21 mouse cellular contexts compared by ENCODE assay signal in genomic region chr7:137840520-137840919, GRCm38 (mm10).
A peak's percentile ranks its signal among the peaks of the same experiment; 100 is the strongest.
DNase-seq lines count a peak whose midpoint lies in the region; ATAC-seq lines count a peak whose summit lies in the region.
"Had no signal": no experiment of that assay in that cellular context is flagged by ENCODE, and none has a peak within 500 bp of the region (broad histone marks: within the 10 kb centered on the region; RNA-seq: fewer than 3 reads in every experiment).

No protein-coding gene starts in this region.

- H3K27me3 ChIP-seq in kidney, embryonic 14.5 days (ENCODE audit: control insufficient read depth, insufficient read depth, low read length) = no peaks in the 10 kb centered on the region
- H3K27me3 ChIP-seq in kidney, embryonic 16.5 days (ENCODE audit: insufficient read depth, low read length) = no peaks in the 10 kb centered on the region
- no peaks in the 10 kb centered on the region for H3K27me3 ChIP-seq in midbrain, embryonic 13.5 days
- H3K27me3 ChIP-seq in midbrain, embryonic 16.5 days (ENCODE audit: control insufficient read depth, insufficient read depth, low read depth, low read length) = no peaks in the 10 kb centered on the region
- H3K27me3 ChIP-seq: embryonic facial prominence, embryonic 13.5 days; embryonic facial prominence, embryonic 15.5 days; forebrain, embryonic 12.5 days had no signal

- no peaks in the 10 kb centered on the region for H3K9me3 ChIP-seq in kidney, embryonic 14.5 days (ENCODE audit: control insufficient read depth, low read length)
- no peaks in the 10 kb centered on the region for H3K9me3 ChIP-seq in kidney, embryonic 16.5 days (ENCODE audit: low read length)
- H3K9me3 ChIP-seq in midbrain, embryonic 13.5 days = no peaks in the 10 kb centered on the region
- no peaks in the 10 kb centered on the region for H3K9me3 ChIP-seq in midbrain, embryonic 16.5 days (replicated peaks; ENCODE audit: control insufficient read depth, low read length, poor library complexity, severe bottlenecking)
- H3K9me3 ChIP-seq: embryonic facial prominence, embryonic 13.5 days; embryonic facial prominence, embryonic 15.5 days; forebrain, embryonic 10.5 days; forebrain, embryonic 12.5 days had no signal

- ATAC-seq in kidney, embryonic 14.5 days (ENCODE audit: low FRiP score, low TSS enrichment) = peak; percentile 53; the same call in 1 of the 2 replicates
- ATAC-seq in kidney, embryonic 16.5 days (ENCODE audit: low FRiP score, low TSS enrichment) = peak; percentile 54; the same call in 1 of the 2 replicates
- ATAC-seq in midbrain, embryonic 13.5 days = 0 out of 2 replicates have a peak, but pooled peaks have one; percentile 17
- no peak for ATAC-seq in midbrain, embryonic 16.5 days
- ATAC-seq: forebrain, embryonic 14.5 days had no signal

- 0 out of 2 replicates have a peak, but pooled peaks cover 4% of the 10 kb centered on the region for H3K4me1 ChIP-seq in kidney, embryonic 14.5 days (ENCODE audit: control insufficient read depth, insufficient read depth, low read length)
- peaks cover 10% of the 10 kb centered on the region for H3K4me1 ChIP-seq in kidney, embryonic 16.5 days (ENCODE audit: insufficient read depth, low read length)
- H3K4me1 ChIP-seq in midbrain, embryonic 13.5 days (replicated peaks) = peaks cover 7% of the 10 kb centered on the region
- no peaks in the 10 kb centered on the region for H3K4me1 ChIP-seq in midbrain, embryonic 16.5 days (ENCODE audit: control insufficient read depth, insufficient read depth, low read length)
- H3K4me1 ChIP-seq: embryonic facial prominence, embryonic 13.5 days; embryonic facial prominence, embryonic 15.5 days had no signal

- H3K4me2 ChIP-seq in kidney, embryonic 14.5 days (replicated peaks; ENCODE audit: low read depth, low read length) = no peak overlapping the region
- no peak overlapping the region for H3K4me2 ChIP-seq in kidney, embryonic 16.5 days (replicated peaks; ENCODE audit: low read depth, low read length)
- no peak overlapping the region for H3K4me2 ChIP-seq in midbrain, embryonic 13.5 days (replicated peaks)
- no peak overlapping the region for H3K4me2 ChIP-seq in midbrain, embryonic 16.5 days (ENCODE audit: low read length)
- H3K4me2 ChIP-seq: embryonic facial prominence, embryonic 13.5 days; embryonic facial prominence, embryonic 15.5 days; forebrain, embryonic 12.5 days had no signal

- no peak overlapping the region for H3K27ac ChIP-seq in kidney, embryonic 14.5 days (ENCODE audit: low read depth, low read length)
- peak overlapping the region; percentile 46; the same call in 1 of the 2 replicates for H3K27ac ChIP-seq in kidney, embryonic 16.5 days (ENCODE audit: low read length)
- H3K27ac ChIP-seq in midbrain, embryonic 13.5 days = no peak overlapping the region
- no peak overlapping the region for H3K27ac ChIP-seq in midbrain, embryonic 16.5 days (ENCODE audit: low read length)
- H3K27ac ChIP-seq: embryonic facial prominence, embryonic 13.5 days; embryonic facial prominence, embryonic 15.5 days; forebrain, embryonic 10.5 days; forebrain, embryonic 12.5 days had no signal

- H3K36me3 ChIP-seq in kidney, embryonic 14.5 days (ENCODE audit: control insufficient read depth, insufficient read depth, low read length) = no peaks in the 10 kb centered on the region
- H3K36me3 ChIP-seq in kidney, embryonic 16.5 days (ENCODE audit: insufficient read depth, low read length) = no peaks in the 10 kb centered on the region
- H3K36me3 ChIP-seq in midbrain, embryonic 13.5 days = no peaks in the 10 kb centered on the region
- no peaks in the 10 kb centered on the region for H3K36me3 ChIP-seq in midbrain, embryonic 16.5 days (ENCODE audit: control insufficient read depth, insufficient read depth, low read length)
- H3K36me3 ChIP-seq: embryonic facial prominence, embryonic 13.5 days; embryonic facial prominence, embryonic 15.5 days; forebrain, embryonic 10.5 days; forebrain, embryonic 12.5 days had no signal

- no peak overlapping the region for H3K4me3 ChIP-seq in kidney, embryonic 14.5 days (ENCODE audit: low read length)
- H3K4me3 ChIP-seq in kidney, embryonic 16.5 days (ENCODE audit: low read length) = no peak overlapping the region
- no peak overlapping the region for H3K4me3 ChIP-seq in midbrain, embryonic 13.5 days (replicated peaks)
- no peak overlapping the region for H3K4me3 ChIP-seq in midbrain, embryonic 16.5 days (ENCODE audit: low read depth, low read length)
- H3K4me3 ChIP-seq: embryonic facial prominence, embryonic 13.5 days; embryonic facial prominence, embryonic 15.5 days; erythroblast, embryonic 14.5 days; forebrain, embryonic 10.5 days; forebrain, embryonic 12.5 days had no signal

- no peak for DNase-seq in kidney, adult 11 months
- no peak for DNase-seq in kidney, postnatal 14 days
- DNase-seq: adrenal gland, adult 2 months; adrenal gland, postnatal 10 days; adrenal gland, postnatal 25 days; cerebellum, adult 11 months; cerebellum, adult 18-20 months; cerebellum, adult 8-10 months; cerebellum, adult 9-11 months; cerebellum, postnatal 14 days; cerebellum, postnatal 36 days had no signal

- no peak overlapping the region for H3K9ac ChIP-seq in kidney, embryonic 14.5 days (ENCODE audit: low read depth, low read length)
- no peak overlapping the region for H3K9ac ChIP-seq in kidney, embryonic 16.5 days (replicated peaks; ENCODE audit: low read length)
- no peak overlapping the region for H3K9ac ChIP-seq in midbrain, embryonic 13.5 days (replicated peaks)
- H3K9ac ChIP-seq in midbrain, embryonic 16.5 days (ENCODE audit: low read depth, low read length) = no peak overlapping the region
- H3K9ac ChIP-seq: embryonic facial prominence, embryonic 13.5 days; embryonic facial prominence, embryonic 15.5 days; forebrain, embryonic 12.5 days had no signal

- 68% methylated on average over 2 of the region's 2 CpGs for WGBS in kidney, embryonic 14.5 days
- 64% methylated on average over 2 of the region's 2 CpGs for WGBS in kidney, embryonic 16.5 days
- 73% methylated on average over 2 of the region's 2 CpGs for WGBS in midbrain, embryonic 13.5 days
- WGBS in midbrain, embryonic 16.5 days = 78% methylated on average over 2 of the region's 2 CpGs
